Mouse (Mus musculus) adrenal gland, postnatal 10 days (tissue): ENCODE data around the gene Serinc2. TPM values are rescaled to one million over a fixed set of nuclear protein-coding genes. Genes with fewer than 3 reads are reported as not detected.

Experiments
- DNase-seq: peaks from one replicate; pipeline ENCODE4 v3.0.0; 2021; ENCODE audit warnings: mixed read lengths
- total RNA-seq, 2 experiments: library from RNA; stranded (reverse); gene quantifications; 2 replicates each; pipeline ENCODE4 v1.2.3; 2021

The Serinc2 gene
- total RNA-seq, 2 experiments from 2014 or later = 2.9 to 5.1 TPM

DNA sequence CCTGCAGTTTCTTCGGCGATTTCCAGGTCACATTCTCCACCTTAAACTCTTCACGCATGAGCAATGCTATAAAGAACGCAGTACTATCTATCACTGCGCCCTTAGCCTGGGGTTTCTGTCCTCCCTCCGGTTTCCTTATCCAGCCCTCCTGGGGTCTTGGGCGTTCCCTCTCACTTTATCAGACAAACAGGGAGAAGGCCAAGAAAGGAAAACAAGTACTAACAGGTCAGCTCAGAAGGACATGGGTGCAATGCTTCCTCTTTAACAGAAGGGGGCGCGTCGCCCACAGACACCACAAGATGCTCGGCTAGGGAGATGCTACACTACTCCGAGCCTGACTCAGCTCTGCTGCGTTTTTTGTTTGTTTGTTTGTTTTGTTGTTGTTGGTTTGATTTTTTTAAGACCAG is 18.1 kb upstream of the Serinc2 start:
- no peak for DNase-seq

DNA sequence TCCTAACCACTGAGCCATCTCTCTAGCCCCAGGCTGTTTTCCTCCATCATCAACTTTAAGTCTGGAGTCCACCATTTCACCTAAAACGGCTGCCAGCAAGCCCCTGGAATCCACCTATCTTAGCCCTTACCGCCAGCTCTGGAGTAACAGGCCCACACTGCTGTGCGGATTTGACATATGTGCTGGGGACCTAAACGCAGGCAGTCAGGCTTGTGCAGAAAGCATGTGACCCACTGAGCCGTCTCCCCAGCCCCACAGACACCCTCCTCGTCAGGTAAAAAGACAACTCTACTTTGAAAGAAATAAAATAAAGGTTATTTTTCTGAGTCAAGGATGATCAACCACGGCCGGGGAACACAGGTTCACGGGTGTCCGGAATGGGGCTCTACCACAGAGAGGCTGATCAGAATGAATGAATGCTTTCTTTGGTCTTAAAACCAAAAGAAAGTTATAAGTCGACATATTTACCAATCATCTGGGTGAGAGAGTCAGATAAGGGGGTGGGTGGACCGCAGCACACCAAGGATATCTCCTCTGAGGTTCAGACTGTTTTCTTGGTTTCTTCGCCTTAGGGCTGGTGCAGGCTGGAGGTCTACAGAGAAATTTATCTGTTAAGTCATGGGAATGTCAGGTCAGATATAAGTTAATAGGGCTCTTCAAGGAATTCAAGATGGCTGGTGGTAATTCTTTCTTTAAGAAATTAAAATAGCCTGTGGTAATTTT is 17.4 kb upstream of the Serinc2 start:
- no peak for DNase-seq

DNA sequence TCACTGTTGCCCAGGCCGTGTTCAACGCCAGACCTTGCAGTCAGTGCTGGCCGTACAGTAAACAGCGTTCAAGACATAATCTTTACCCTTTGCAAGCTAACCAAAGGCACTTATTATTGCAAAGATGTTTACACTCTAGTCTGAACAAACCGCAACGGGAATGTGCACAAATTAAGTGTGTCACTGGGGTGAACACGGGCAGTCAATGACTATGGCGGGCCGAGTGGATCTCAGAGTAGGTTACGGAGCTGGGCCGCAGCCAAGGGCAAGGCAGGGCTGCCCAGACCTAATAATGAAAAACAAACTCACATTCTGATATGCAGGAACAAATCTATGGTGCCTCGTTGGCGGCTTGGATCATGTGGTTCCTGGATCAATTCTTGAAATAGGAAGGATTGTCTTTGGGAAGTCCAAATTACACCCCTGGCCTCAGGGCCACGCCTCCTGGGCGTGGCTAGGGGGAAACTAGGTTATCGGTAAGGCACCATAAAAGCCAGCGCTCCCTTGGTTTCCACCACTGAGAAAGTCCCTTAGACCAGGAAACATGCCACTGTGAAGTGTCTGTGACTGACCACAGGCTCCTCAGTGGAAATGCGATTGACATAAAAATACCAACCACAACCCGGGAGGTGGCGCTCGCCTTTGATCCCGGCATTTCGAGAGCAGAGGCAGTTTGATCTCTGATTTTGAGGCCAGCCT is 16.2 kb upstream of the Serinc2 start:
- DNase-seq = peak; percentile 36

DNA sequence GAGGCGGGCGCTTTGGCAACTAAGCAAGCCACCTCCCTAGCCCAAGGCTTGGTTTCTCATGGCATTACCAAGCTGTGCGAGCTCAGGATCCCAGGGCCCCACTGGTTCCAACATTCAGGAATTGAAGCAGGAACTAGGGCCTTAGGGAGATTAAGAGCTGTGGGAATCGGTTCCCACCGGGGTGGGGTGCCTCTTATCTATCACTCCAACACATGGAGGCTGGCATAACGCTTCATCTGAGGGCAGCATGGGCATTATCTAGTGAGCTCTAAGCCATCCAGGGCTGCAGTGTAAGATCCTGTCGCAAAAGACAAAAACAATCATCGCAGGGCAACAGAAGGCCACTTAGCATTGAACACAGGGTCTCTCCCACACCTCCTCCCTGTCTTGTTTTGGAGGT is 15.5 kb upstream of the Serinc2 start:
- DNase-seq = no peak

DNA sequence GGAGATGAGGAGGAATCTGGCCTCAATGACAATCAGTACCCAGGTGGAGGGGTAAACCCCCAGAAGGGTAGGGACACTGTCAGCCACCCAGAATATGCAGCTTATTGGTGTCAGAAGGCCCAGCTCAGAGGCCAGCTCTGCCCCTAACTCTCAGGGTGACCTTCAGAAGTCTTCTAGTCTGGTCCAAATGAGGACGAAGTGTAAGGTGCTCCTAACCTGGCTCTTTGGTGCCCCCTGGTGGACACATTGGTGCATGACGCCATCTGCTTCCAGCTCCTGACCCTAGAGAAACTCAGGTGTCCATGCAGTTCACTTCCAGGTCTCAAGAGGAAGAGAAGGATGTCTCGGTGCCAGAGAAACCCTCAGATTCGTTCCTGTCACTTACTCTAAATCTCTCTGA is 13.3 kb upstream of the Serinc2 start:
- peak; percentile 87 for DNase-seq

DNA sequence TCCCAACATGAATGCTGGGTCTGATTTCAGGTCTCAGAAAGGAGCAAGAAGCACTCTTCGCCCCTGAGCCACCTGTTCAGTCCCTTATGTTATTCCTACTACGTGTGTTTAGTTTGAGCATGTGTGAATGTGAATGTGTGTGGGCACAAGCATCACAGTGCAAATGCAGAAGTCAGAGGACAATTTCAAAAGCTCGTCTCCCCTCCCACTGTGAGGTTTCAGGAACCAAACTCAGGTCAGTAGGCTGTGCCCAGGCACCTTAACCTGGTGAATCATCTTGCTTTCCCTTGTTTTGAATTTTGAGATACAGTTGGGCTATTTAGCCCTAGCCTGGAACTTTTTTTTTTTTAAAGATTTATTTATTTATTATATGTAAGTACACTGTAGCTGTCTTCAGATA is 10.8 kb upstream of the Serinc2 start:
- no peak for DNase-seq

DNA sequence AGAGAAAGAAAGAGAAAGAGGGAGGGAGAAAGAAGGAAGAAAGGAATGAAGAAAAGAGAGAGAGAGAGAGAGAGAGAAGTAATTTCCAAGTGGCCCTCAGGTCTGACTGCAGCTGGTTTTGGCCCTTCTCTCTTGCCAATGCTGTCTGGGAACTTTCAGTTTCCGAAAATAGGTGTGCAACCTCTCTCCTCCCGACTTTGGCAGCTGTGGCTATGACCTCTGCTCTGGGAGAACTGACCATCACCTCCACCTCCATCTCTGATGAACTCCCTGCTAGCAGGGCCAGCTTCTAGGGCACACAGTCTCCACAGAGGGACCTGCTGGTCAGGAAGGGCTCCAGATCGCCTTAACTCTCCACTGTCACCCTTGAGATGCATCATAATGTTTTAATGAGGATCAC is 7.5 kb upstream of the Serinc2 start:
- no peak for DNase-seq

DNA sequence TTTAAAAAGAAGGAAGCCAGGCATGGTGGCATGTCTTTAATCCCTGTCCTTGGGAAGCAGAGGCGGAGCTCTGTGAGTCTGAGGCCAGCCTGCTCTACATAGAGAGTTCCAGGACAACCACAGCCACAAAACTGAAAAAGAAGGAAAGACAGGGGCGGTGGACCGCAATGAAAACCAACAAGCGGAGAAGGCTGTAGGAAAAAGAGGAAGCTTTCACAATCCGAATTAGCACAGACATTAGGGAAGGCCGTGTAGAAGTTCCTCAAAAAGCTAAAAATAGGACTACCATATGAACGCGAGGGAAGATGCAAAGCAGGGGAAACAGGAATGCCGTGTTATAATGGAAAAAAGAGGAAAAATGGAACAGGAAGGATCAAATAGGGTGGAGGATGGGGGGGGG is 4.8 kb upstream of the Serinc2 start:
- DNase-seq = no peak

DNA sequence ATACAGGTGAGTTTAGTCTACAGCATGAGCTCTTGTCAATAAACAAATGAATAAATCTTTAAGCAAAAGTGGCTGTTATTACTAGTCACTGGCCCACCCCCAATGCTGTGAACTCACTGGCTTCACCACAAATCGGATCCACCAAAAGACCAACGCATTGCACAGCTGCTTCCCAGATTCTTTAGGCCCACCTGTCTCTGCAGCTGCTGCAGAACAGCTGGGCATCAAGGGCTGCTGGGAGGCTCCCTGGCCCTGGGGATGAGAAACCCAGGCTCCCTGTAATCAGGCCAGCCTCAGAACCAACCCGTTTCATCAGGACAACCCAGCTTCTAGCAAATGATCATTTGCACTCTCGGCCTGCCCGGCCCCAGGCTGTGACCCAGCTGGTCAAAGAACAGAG is 3.9 kb upstream of the Serinc2 start:
- no peak for DNase-seq

DNA sequence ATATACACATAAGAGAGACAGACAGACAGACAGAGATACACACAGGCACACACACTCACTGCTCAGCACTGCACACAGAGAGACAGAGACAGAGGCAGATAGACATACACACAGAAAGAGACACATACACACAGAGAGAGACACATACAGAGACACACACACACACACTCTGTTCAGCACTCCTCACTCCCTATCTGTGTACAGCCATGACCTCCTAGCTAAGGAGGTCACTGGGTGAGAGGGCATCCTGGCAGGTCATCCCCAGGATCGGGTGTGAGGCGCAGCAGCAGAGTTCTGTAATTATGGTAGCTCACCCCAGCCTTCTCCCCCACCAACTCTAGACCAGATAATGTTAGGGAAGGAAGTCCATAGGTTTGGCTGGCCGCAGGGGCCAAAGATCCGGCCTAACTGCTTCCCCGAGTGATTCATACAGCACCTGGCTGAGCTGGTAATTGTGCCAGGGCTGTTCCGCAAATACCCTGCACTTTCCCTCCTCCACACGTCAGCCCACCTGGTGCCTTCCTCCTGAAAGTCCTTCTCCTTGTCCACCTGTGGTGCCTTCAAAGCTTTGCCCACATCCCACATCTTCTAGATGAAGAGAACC is 2.3 kb downstream of the Serinc2 start:
- DNase-seq = no peak

DNA sequence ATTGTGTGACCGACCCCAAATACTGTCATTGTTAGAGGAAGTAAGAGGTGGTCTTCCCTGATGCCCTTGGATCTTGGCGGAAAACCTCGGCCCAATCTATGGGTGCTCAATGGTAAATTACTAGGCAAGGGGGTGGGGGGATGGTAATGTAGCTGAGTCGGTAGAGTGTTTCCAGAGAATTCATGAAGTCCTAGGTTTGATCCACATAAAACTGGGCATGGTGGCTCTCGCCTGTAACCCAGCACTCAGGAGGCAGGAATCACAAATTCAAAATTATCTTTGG is 3.2 kb downstream of the Serinc2 start:
- DNase-seq = no peak

DNA sequence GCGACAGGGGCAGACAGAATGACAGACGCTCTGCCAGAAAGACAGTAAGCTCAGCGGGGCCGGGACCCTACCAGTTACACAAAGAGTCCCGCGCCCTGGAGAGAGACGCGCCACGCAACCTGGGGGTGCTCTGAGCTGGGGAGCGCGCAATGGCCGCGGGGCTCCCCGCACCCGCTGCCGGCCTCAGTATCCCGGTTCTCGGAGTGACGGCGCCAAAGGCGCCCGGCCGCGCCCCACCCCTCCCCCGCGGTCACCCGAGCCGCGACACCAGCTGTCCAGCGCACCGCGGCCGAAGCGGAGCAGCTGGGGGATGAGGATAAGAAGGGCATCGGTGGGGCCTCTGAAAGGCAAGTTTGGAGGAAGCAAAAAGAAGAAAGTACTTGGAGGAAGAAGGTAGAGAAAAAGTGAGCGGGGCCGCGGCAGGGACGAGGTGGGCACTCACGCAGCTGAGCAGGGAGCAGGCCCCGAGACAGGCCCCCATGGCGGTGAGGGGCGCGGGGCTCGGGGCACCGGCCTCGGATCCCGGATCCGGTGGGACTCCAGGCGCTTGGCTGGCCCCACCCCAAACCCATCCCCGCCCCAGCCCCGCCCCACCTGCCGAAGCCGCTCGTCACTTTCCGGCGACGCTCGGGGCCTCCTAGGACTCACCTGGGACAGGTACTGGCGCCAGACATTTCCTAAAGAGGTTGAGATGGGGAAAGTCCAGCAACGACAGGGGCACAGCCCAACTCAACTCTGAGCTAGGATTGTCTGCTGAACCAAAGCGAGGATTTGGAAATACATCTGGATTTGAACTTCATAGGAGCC is 3.8 kb downstream of the Serinc2 start:
- peak; percentile 16 for DNase-seq

DNA sequence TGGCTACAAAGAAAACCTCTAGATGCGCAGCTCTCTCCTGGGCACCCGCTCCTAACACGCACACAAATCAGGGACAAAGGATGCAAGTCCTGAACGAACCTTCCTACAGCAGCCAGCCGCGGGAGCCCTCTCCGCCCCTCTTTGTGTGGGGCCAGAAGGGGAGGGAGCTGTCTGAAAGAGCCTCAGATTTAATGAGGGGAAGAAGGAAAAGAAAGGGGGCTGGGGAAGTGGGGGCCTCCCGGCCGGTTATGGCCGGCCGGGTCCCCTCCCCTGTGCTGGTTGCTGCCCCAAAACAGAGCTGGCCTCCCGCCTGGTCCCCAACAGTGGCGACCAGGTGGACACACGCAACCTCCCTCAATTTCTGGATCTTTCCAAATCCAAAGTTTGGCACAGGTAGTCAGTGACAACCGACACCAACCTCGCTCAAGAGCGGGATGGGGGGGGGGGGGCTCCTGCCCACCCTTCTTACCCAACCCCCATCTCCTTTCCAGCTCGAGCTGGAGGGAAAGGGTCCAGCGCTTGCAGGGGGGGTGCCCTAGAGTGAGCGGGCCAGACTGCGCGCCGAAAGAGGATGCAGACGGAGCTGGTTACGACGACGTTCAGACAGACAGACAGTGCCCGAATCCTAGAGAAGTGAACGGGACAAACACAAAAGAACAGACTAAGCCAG is 4.5 kb downstream of the Serinc2 start:
- DNase-seq = no peak

DNA sequence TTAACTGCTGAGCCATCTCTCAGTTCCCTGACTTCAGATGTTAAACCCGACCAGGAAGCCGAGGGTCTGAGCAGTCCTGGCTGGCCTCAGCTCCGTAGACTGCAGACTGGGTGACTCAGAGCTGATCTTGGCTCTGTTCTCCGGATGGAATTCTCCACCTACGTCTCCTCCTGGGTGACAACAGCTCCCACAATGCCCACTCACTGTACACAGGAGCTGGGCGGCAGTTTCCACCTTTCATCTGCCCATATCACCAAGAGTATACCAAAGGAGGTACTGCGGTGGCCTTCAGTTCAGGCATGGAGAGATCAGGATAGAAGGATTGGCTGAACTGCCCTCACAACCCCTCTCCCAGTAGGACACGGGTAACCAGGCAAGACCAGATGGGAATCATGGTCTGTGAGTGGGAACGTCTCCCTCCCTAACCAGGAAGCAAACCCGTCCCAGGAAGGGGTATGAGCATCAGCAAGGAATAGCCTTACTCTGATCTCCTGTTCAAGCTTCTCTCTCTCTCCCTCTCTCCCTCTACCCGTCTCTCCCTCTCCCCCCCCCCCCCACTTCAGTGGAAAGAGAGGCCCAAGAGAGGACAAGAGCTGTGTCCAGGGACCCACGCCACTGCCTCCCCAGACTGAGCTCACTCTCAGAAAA is 5.2 kb downstream of the Serinc2 start:
- peak; percentile 66 for DNase-seq

DNA sequence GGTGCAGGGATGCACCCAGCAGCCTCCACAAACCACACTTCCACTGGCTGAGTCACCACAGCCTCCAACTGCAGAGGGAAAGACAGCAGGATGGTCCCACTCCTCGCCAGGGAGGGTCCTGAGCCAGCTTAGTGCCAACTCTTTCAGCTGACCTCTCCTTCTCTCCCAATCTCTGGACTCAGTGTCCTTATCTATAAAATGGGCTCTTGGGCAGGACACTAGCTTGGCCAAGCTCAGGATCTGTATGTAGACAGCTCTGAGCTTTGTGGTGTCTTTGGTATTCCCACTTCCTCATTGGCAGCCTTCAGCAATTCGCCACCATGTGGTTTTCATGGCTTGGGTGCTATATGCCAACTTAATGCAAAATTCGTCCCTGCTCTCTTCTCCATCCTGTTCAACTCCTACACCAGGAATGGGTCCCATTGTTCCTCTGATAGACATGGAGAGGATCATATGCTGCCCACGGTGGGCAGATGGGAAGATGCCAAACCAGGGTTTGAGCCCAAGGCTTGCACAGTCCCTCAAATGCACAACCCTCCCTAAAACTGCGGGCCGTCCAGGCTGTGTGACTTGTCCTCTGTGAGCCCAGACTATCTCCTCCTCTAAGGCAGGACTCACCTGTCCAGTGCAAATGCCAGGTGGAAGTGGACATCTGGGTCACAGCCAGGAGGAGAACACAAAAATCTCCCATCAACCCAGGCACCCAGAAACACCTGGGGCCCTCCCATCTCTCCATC is 8.2 kb downstream of the Serinc2 start:
- DNase-seq = no peak

DNA sequence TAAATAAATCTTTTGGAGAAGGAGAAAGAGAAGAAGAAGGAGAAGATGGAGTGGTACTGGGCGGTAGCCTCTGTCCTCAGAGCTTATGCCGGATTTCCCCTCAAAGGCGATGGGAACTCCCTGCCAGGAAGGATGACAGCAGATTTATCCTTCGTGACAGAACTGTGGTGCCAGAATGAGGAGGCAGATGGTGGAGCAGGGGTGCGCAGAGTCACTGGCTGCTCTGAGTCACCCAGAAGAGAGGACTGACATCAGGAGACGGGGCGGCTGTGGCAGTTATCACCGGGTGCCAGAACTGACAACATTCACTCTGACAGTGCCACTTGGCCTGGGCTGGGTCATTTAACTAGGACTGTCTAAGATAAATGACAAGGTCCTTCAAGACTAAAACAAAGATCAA is 8.9 kb downstream of the Serinc2 start:
- peak; percentile 29 for DNase-seq

DNA sequence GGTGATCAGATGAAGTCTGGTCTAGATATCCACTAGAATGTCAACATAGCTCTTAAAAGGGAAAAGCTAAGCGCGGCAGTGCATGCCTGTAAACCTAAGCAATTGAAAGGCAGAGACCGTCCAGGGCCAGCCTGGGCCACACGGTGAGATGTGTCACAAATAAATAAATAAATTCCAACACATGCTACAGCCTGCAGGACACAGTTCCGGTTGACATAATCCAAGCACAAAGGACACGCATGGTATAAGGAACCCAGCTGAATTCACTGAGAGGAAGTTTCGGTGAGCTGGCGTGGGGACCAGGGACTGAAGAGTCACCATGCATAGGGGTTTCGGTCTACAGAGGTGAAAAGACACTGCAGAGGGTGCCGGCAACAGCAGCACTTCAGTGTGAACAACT is 10.3 kb downstream of the Serinc2 start:
- no peak for DNase-seq

DNA sequence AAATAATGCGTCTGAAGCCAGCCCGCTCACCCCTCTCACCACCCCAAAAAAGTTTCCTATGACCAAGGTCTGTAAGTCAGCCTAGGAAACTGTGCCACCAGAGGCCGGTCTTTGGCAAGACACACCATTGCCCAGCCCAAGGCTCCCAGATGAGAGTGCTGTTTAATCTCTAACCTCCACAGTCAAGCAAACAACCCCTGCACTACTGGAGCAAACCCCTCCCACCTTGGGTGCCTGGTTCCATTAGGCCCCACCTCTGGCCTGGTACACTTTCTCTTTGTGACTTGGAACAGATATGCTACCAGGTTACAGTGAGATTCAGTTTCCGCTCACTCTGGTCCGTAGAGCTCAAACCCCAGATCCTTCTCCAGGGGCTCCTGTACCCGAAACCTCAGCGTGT is 11.9 kb downstream of the Serinc2 start:
- peak; percentile 19 for DNase-seq

DNA sequence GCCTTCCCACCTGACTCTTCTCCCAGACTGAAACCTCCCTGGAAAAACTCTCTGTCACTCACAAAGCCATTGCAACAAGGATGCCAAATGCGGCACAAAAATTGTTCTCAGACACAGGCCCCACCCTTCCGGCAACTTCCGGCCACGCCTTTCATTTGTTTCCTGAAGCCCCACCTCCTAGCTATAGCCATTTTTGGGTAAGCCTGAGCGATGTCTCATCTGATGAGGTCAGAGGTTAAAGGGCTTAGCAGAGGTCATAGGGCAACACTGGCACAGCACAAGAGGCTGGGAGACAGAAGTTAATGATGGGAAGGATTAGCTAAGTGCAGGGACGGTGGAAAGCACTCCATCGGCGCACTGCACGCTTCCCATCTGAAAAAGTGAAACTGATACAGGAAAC is 12.4 kb downstream of the Serinc2 start:
- DNase-seq = no peak

DNA sequence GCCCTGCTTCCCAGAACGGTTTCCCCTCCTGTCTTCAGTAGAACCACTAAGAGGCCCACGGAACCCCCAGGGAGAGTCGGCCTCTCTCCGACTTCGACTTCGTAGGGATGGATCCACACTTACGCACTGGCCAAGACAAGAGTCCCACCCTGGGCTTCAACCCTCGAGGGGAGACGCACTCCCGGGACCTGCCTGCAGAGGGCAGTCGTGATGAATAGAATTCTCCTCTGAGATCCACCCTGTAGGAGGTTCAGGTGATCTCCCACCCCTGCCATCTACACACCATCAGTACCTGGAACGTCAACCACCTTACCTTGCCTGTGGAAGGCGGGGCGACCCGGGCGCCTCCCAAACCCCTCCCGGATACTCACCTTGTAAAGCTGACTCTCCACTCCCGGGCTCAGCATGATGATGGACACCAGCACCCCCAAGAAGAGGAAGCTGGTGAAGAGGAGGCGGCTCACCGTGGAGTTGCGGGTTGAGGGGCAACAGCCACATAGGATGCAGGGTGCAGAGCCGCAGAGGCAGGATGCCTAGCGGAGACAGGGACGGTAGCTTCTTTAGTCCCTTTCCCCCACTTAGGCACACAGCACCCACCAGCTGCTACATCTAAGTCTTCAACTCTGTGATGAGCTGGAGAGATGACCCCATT is 14.2 kb downstream of the Serinc2 start:
- peak; percentile 84 for DNase-seq

DNA sequence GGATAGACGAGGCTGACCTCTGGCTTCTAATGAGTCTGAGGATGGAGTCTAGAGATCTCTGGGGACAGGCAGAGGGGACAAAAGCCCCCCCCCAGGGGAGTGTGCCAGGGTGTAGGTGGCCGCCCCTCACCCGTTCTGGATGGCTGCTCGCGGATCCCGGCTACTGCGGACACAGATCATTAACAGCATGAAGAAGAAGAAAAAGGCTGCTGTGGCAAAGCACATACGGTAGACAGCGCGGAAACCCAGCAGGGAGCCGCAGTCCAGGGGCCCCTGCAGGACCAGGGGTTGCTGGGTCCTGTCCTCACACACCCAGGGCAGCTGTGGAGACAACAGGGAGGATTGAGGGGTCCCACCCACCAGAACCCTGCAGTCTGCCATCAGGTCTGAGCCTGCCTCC is 14.9 kb downstream of the Serinc2 start:
- DNase-seq = no peak
